Mouse (Mus musculus): ENCODE results near the gene Actr5.

Actr5 gene

DNA sequence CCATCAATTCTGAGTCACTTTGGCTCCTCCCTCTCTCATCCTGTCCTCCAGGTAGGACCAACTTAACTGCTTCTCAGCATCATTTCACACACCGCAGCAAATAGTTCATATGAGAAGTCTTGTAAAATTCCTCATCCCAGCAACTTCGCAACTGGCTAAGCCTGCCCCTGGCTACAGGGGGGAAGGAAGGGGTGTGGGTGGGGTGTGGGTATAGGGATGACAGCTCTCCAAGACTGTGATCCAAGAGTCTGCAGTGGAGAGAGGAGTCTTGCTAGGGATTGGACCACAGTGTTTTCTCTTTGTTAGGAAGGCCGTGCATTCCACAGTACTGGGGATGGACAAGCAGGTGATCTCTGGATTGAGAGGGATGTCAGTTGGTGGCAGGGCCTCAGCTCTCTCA lies 60.2 kb downstream of the Actr5 start:
- DNase-seq (ENCODE audit: extremely low spot score, low spot score) = no peak

DNA sequence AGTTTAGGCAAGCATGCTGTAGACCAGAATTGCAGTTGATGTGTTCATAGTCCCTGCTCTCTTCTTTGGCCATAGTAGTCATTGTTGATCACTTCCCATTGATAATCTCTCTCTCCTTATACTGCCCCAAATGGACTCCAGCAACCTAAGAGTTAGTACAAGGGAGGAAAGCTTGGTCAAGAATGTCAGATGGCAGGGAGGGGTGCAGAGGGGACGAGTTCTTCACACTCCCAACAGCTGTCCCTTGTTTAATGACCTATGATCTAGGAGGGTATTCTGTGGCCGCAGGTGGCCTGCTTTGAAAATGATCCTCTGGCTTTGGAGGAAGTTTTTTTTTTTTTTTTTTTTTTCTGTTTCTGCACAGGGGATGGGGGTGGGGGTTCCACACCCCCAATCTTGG lies 61.7 kb downstream of the Actr5 start:
- no peak for DNase-seq (ENCODE audit: extremely low spot score, low spot score)

DNA sequence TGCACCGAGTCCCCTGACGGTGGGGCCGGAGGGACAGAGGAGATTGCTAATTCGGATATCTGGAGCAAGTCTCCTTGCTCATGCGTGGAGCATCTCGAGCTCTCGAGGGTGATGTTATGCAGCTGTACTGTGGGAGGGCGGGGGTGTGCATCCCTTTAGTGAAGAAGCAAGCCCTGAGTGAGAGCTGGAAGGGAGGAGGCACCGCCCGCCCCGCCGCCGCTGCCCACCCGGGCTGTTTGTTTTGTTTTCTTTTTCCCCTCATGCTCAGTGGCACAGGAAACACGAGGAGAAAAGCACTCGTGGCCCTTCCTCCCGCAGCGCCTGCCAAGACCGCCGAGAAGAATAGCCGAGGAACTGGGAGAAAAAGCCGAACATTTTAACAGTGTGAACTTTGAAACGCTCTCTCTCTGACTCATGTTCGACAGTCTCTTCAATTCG lies 63.1 kb downstream of the Actr5 start:
- no peak for DNase-seq (ENCODE audit: extremely low spot score, low spot score)
